Mouse (Mus musculus): Measurements from ENCODE around the gene Mdh1.
"Not testable (repeated sequence)": the region's sequence is repeated elsewhere in the genome, so short reads cannot be mapped to it uniquely, and the experiment has no call there.

The Mdh1 gene

GRCm38 (mm10) chr11:21545951-21546350 is 26.2 kb downstream of the Mdh1 start:
- DNase-seq (ENCODE audit: low read depth, low spot score): no peak

DNA sequence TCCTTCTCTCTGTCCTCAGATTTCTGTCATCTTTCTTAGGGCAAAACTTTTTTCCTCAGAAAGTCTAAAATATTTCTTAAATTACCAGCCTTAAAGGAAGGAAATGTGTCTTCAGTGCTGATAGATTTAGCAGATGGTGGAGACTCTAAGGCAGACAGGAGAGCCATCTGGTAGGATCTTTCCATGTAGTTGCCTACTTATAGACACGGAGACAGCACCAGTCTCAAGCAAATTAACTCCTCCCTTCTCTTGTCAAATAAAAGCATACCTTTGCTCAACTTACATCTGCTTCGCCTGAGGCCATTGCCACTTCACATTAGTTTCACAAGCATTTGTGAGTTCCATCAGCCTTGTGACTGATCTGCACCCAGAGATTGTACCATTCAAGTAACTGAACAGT is 27.1 kb downstream of the Mdh1 start:
- DNase-seq (ENCODE audit: low read depth, low spot score): no peak

DNA sequence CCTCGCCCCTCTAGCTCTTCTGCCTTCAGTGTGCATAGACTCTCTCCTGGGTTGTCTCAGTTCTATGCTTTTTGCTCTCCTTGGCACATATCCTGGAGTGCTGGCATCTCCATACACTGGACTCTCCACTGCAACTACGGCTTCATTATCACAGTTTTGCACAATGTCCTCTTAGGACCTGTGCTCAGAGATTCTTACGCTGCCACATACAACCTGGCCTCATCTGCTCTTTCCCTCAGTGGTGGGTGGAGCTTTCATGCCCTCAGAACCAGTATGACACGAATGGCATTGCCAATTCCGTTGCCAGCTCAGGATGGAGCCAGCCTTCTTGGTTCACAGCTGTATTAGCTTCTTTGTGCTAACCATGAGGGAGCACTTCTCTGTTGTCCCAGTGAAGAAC is 29.4 kb downstream of the Mdh1 start:
- DNase-seq (ENCODE audit: low read depth, low spot score): no peak

GRCm38 (mm10) chr11:21540622-21541021 is 31.5 kb downstream of the Mdh1 start:
- DNase-seq (ENCODE audit: low read depth, low spot score): no peak

- DNase-seq (ENCODE audit: low read depth, low spot score): no peak
Measured at GRCm38 (mm10) chr11:21540072-21540471, 32.1 kb downstream of the Mdh1 start.

DNA sequence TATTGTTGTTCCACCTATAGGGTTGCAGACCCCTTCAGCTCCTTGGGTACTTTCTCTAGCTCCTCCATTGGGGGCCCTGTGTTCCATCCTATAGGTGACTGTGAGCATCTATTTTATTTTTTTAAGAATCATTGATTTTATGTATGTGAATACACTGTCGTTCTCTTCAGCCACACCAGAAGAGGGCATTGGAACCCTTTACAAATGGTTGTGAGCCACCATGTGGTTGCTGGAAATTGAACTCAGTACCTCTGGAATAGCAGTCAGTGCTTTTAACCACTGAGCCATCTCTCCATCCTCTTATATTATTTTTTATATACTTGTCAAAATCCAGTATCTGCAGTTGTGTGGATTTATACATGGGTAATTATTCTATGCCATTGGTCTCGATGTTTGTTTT is 41.3 kb downstream of the Mdh1 start:
- DNase-seq (ENCODE audit: low read depth, low spot score): not testable (repeated sequence)

DNA sequence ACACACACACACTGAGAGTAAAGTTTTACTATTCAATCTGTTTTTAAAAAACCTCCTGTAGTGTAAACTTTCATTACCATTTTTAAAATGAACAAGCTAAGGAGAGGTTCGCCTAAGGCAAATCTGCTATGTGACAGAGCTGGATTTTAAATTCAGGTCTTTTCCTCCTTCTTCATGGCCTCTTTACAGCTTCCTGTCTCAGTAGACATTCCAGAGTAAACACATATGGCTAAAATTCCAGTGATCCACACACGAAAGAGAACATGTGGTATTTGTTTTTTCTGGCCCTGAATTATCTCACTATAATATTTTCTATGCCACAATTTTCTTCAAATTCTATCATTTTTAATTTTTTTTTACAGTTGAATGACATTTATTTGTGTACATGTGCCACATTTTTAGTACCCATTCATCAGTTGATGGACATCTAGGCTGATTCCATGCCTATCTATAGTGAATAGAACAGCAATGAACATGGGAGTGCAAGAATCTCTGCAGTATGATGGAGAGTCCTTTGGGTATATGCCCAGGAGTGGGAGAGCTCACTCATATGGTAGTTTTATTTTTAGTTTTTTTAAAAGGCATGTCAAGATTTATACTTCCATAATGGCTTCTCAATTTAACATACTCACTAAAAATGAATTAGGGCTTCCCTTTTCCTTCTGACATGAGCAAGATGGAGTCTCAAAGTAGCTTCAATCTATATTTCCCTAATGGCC is 43.3 kb downstream of the Mdh1 start:
- no peak for DNase-seq (ENCODE audit: low read depth, low spot score)

GRCm38 (mm10) chr11:21517726-21518125 is 54.4 kb downstream of the Mdh1 start:
- DNase-seq (ENCODE audit: low read depth, low spot score): no peak

DNA sequence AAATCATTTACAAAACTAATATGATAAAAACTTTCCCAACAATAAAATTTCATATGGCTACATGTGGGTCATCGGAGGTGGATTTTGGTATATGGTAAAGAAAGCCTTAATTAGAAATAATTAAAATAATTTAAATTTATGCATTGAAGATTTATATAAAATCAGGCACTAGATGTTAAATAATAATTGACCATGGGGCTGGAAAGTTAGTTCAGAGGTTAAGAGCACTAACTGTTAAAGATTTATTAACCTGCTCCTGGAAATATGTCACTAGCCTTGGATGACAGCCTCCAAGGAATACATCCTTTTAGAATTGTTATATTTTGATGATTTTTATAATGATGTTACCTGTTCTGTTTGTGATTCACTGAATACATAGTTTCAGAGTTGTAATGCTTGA is 55.8 kb downstream of the Mdh1 start:
- not testable (repeated sequence) for DNase-seq (ENCODE audit: low read depth, low spot score)

GRCm38 (mm10) chr11:21510577-21510976 is 61.6 kb downstream of the Mdh1 start:
- not testable (repeated sequence) for DNase-seq (ENCODE audit: low read depth, low spot score)

DNA sequence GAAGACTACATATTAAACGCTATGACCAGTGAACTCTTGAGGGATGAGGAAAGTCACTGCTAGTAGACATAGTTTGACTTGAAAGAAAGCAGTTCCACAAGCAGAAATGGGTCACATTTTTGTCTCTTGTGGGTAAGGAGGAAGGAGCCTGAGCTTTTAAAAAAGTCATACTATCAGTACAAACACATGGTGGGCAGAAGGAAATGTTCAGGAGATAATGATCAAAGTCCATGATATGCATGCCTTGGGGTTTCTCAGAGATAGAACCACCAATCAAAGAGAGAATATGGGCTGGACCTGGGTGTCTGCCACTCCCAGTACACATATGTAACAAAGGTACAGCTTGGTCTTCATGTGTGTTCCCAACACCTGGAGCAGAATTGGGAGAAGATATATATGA is 63.5 kb downstream of the Mdh1 start:
- not testable (repeated sequence) for DNase-seq (ENCODE audit: low read depth, low spot score)

DNA sequence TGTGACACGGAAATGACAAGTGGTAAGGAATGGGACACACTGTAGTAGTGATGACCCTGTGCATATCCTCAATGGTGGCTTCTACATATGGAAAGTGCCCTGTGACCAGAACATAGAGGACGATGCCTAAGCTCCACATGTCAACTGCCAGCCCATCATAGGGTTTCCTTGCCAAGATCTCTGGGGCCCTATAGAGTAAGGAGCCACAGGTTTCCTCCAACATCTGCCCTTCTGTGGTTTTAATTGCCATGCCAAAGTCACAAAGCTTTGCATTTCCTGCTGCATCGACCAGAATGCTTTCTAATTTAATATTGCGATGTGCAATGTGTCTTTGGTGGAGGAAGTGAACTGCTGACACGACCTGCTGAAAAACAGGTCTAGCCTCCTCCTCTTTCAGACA is 65.1 kb downstream of the Mdh1 start:
- DNase-seq (ENCODE audit: low read depth, low spot score): not testable (repeated sequence)
